Mouse (Mus musculus): Measurements from ENCODE around the gene Dmac2. TPM values are rescaled to one million over a fixed set of nuclear protein-coding genes. Genes with fewer than 3 reads are reported as not detected.

Gene Dmac2
- polyA plus RNA-seq (2012; ENCODE audit: low replicate concordance): 19.1 and 28.8 TPM in 2 replicates

DNA sequence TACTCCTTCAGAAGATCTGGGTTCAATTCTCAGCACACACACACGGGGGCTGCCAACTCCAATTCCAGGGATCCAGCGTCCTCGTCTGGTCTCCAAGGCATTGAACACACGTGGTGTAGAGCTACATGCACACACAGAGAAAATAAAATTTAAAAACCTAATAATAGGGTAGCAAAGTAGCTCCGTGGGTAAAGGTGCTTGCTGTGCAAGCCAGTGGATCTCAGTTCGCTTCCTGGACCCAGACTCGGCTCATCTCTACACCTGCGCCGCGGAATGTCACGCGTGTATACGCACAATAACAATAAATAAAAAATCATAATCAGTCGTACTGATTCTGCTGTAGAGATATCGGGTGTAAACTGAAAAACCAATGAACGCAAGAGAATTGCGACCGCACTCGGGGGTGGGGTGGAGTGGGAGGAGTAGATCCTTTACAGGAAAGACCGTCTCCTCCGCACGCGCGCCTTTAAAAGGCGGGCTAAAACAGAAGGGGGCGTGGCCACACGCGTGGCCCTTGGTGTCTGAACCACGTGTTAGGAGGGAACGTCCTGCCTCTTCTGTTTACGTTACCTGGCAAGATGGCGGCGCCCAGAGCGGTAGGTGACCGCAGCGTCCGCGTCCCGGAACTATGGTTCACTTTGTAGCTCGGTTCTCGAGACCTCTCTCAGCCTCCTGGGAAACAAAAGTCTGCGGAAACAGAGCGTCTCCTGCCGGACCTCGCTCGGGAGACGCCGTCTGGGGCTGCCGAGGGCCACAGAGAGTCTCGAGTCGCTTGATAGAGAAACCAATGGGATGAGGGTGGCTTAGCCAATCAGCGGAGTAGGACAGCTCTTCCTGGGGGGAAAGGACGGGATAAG lies at the start of gene Dmac2:
TSS of gene Dmac2 (plus strand) at position 550 of the 857 bp plus-strand sequence.

DNA sequence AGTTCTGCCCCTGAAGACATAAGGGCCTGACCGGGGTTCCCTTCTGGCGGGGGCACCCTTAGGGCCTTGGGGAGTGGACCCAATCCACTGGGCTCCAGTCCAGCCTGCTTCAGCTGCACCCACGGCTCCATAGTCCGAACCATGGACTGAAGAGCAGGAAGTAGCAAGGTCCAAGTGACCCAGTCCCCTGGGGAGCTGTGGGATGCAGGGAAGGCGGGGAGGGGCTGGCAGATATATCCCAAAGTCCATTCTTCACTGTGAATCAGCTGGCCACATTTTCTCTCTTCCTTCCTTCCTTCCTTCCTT lies 3.6 kb upstream of the Dmac2 start, which contains the start of gene Erich4:
TSS of gene Erich4 (minus strand) at position 187 of the 306 bp plus-strand sequence.

DNA sequence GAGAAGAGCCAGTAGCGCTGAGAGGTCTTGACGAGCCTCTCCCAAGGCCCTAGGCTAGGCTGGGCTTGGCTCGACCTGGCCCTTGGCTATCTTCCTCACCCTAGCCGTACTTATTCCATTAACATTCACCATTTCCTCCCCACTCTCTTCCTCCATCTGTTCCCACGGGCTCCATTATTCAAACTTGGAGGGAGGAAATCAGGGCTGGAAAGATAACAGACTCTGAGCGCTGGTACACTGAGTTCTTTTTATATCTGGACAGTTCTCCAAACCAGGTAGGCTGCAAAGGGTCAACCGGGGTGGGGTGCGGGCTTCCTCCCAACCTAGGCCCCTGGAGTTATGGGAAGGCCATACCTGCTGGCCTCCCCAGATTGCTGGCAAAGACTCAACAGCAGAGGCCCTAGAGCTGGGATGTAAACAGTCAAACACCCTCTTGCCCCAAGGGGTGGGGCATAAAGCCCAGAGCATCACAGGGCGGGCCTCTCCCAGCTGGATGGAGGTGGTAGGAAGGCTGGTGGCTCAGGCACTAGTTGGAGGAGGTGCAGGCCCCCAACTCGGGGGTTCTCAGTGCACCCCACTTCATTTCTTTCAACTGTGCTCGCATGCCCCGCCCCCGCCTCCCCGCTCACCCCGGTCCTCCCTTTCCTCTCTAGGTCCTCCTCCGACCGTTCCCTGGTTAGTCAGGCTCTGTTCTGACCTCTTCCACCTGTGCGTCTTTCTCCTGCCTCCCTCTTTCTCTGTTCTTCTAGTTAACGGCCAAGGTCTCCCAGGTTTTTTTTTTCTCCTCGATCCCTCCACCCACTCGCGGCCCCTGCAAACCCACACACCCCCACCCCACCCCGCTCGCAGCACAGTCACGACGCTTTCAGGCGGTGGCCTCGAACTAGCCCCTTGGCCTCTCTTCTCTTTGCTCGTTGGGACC lies 7.6 kb downstream of the Dmac2 start, which contains the start of gene B3gnt8:
TSS of gene B3gnt8 (plus strand) at position 146 of the 922 bp plus-strand sequence.

DNA sequence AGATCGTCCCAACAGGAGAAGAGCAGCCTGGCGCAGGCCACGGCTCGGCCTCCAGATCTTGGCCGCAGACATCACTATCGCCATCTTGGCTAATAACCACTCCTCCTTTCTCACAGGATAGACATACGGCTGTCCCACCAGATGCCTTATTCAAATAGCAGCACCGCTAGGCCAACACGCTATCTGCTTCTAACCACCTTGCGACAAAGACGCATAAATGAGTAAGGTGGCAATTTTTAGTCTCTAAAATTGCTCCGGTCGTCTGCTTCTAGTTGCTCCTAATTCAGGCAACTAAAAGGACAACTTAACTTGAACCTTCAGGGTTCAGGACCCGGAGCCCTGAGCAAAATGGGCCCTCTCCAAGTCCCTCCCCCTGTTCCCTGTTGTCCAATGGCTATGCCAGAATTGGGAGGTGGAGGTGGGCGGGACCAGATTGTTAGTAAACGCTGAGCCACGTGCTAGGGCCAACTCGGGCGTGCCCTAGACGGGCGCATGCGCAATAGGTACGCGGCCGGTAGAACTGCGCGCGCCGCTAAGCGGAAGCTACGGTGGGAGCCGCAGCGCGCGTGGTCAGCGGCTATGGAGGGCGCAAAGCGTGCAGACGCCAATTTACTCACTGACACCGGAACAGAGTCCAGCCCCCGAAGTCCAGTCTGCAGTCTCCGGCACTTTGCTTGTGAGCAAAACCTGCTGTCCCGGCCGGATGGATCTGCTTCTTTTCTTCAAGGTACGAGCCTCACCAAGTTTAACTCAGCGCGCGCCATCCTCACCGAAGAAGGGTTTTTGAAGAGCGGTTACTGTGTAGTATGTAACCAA lies 39.7 kb downstream of the Dmac2 start, which contains the start of the genes Bckdha and Exosc5:
TSS of gene Bckdha (minus strand) at position 325 of the 816 bp plus-strand sequence.
TSS of gene Exosc5 (plus strand) at position 508 of the 816 bp plus-strand sequence.

DNA sequence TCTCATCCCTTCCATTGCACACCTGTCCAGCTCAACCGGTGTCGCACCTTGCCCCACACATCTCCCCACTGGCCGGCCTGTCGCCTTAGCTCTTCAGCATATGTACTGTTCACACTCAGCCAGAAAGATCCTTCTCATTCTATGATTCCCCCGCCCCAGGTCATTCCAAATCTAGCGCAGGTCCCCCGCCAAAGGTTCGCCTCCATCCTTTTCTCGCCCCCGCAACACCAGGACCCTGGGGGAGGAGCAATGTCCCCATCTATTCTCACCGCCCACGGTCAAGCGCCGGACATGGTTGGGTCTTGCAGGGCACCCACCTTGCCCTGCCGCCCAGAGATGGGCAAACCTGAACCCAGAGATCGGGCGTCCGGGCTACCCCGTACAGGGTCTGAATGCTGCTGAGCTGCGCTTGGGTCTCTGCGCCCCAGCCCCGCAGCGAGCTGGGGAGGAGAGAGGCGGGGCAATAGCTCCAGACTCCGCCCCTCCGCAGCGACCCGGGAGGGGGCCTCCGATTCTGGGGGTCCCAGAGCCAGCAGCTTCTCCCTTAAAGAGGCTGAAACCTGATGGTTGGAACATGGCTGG lies 55.6 kb downstream of the Dmac2 start, which contains the start of gene Tmem91:
TSS of gene Tmem91 (minus strand) at position 448 of the 582 bp plus-strand sequence.

Other genes with a start within 250 kb of the Dmac2 start
- not detected in 2 replicates for gene Cnfn, start 249.7 kb upstream of the Dmac2 start, polyA plus RNA-seq (2012; ENCODE audit: low replicate concordance)
- gene Lipe, start 220.7 kb upstream of the Dmac2 start, polyA plus RNA-seq (2012; ENCODE audit: low replicate concordance): 11.9 and 18.0 TPM in 2 replicates
- gene Cxcl17, start 206.5 kb upstream of the Dmac2 start, polyA plus RNA-seq (2012; ENCODE audit: low replicate concordance): not detected in 2 replicates
- gene Ceacam1, start 141.8 kb upstream of the Dmac2 start, polyA plus RNA-seq (2012; ENCODE audit: low replicate concordance): 1.1 TPM in 2 replicates
- gene Ceacam2, start 79.6 kb upstream of the Dmac2 start, polyA plus RNA-seq (2012; ENCODE audit: low replicate concordance): 0.09 TPM in 1 of 2 replicates, not detected in the other
- gene Erich4, start 3.5 kb upstream of the Dmac2 start, polyA plus RNA-seq (2012; ENCODE audit: low replicate concordance): not detected in 2 replicates
- gene B3gnt8, start 7.2 kb downstream of the Dmac2 start, polyA plus RNA-seq (2012; ENCODE audit: low replicate concordance): 10.3 and 11.6 TPM in 2 replicates
- gene Bckdha, start 39.6 kb downstream of the Dmac2 start, polyA plus RNA-seq (2012; ENCODE audit: low replicate concordance): 18.0 and 23.7 TPM in 2 replicates
- 261 and 447 TPM in 2 replicates for gene Exosc5, start 39.8 kb downstream of the Dmac2 start, polyA plus RNA-seq (2012; ENCODE audit: low replicate concordance)
- 0.64 and 1.3 TPM in 2 replicates for gene Tmem91, start 55.8 kb downstream of the Dmac2 start, polyA plus RNA-seq (2012; ENCODE audit: low replicate concordance)
- 53.1 and 60.9 TPM in 2 replicates for gene B9d2, start 61.4 kb downstream of the Dmac2 start, polyA plus RNA-seq (2012; ENCODE audit: low replicate concordance)
- gene Tgfb1, start 67.6 kb downstream of the Dmac2 start, polyA plus RNA-seq (2012; ENCODE audit: low replicate concordance): 953 and 1,098 TPM in 2 replicates
- 123 and 137 TPM in 2 replicates for gene Ccdc97, start 99.7 kb downstream of the Dmac2 start, polyA plus RNA-seq (2012; ENCODE audit: low replicate concordance)
- 313 and 325 TPM in 2 replicates for gene Hnrnpul1, start 135.3 kb downstream of the Dmac2 start, polyA plus RNA-seq (2012; ENCODE audit: low replicate concordance)
- gene Axl, start 169.3 kb downstream of the Dmac2 start, polyA plus RNA-seq (2012; ENCODE audit: low replicate concordance): 107 and 138 TPM in 2 replicates
- 0.10 and 0.66 TPM in 2 replicates for gene Cyp2s1, start 197.5 kb downstream of the Dmac2 start, polyA plus RNA-seq (2012; ENCODE audit: low replicate concordance)